Mouse (Mus musculus): ENCODE data around the gene Kif23.

DNA sequence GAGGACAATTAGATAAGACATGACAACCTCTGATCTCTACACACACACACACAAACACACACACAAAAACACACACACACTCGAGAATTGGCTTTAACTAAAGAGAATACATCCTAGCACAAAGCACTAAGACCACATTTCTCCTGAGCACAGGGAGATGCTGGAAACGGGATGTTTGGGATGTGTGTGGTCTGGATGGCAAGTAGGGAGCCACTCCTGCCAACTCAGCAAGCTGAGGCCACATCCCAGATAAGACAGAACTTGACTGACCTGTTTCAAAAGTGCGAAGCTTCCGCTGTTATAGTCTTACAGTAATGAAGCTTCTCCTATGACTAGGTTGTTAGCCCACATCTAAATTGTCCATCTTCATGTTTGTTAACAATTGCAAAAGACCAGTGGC, 44.6 kb upstream of the Kif23 start:
- TF ChIP-seq POLR2A (IDR thresholded peaks at IDR 0.05; ENCODE audit: borderline replicate concordance, extremely low read depth, insufficient read depth, insufficient read length, poor library complexity, severe bottlenecking) (no peak), CTCF (IDR thresholded peaks at IDR 0.05; ENCODE audit: borderline replicate concordance, extremely low read depth, insufficient read depth, insufficient read length) (no peak)

All from brain, embryonic 14.5 days (tissue).